ENCODE assay signal across 31 mouse cellular contexts in genomic region chr12:116628992-116629391, GRCm38 (mm10).
"Had no signal": no experiment of that assay in that cellular context is flagged by ENCODE, and none has a peak within 500 bp of the region (broad histone marks: within the 10 kb centered on the region; RNA-seq: fewer than 3 reads in every experiment).

No protein-coding gene starts in this region.

- DNase-seq: left cerebral cortex, postnatal 4 days; liver; liver, embryonic 13.5 days; liver, postnatal 0 days; lung, adult 18-20 months; lung, adult 2 months; lung, embryonic 14.5 days; lung, postnatal 10 days; lung, postnatal 14 days; lung, postnatal 36 days; lung, postnatal 4 days; midbrain, embryonic 14.5 days had no signal

- ATAC-seq: liver, embryonic 12.5 days; liver, postnatal 0 days; midbrain, embryonic 13.5 days; midbrain, embryonic 15.5 days; midbrain, embryonic 16.5 days had no signal

- H3K4me1 ChIP-seq: limb, embryonic 10.5 days; limb, embryonic 12.5 days; limb, embryonic 13.5 days; limb, embryonic 15.5 days; liver, embryonic 12.5 days; liver, embryonic 13.5 days; liver, embryonic 15.5 days; lung, embryonic 15.5 days; midbrain, embryonic 10.5 days; midbrain, embryonic 12.5 days; midbrain, embryonic 13.5 days; neural tube, embryonic 12.5 days had no signal

- H3K4me2 ChIP-seq: limb, embryonic 12.5 days; limb, embryonic 13.5 days; limb, embryonic 15.5 days; liver, embryonic 11.5 days; liver, embryonic 12.5 days; liver, embryonic 13.5 days; liver, embryonic 15.5 days; lung, embryonic 14.5 days; lung, embryonic 15.5 days; midbrain, embryonic 11.5 days; midbrain, embryonic 12.5 days; midbrain, embryonic 13.5 days; midbrain, embryonic 15.5 days; neural tube, embryonic 12.5 days had no signal

- H3K9ac ChIP-seq: limb, embryonic 12.5 days; limb, embryonic 13.5 days; limb, embryonic 15.5 days; liver, embryonic 12.5 days; liver, embryonic 13.5 days; liver, embryonic 14.5 days; liver, embryonic 15.5 days; liver, postnatal 0 days; lung, embryonic 14.5 days; lung, embryonic 15.5 days; midbrain, embryonic 12.5 days; midbrain, embryonic 13.5 days; midbrain, embryonic 15.5 days; neural tube, embryonic 12.5 days had no signal

- H3K27me3 ChIP-seq: limb, embryonic 12.5 days; limb, embryonic 13.5 days; liver, embryonic 12.5 days; liver, embryonic 13.5 days; liver, embryonic 15.5 days; lung, embryonic 15.5 days; midbrain, embryonic 12.5 days; midbrain, embryonic 15.5 days; neural tube, embryonic 12.5 days had no signal

- H3K36me3 ChIP-seq: limb, embryonic 10.5 days; limb, embryonic 12.5 days; limb, embryonic 13.5 days; limb, embryonic 15.5 days; liver, embryonic 12.5 days; liver, embryonic 13.5 days; liver, embryonic 15.5 days; lung, embryonic 15.5 days; midbrain, embryonic 10.5 days; midbrain, embryonic 12.5 days; midbrain, embryonic 13.5 days; midbrain, embryonic 15.5 days; neural tube, embryonic 12.5 days had no signal

- H3K9me3 ChIP-seq: limb, embryonic 10.5 days; limb, embryonic 12.5 days; limb, embryonic 13.5 days; limb, embryonic 15.5 days; liver, embryonic 12.5 days; liver, embryonic 13.5 days; liver, embryonic 15.5 days; lung, embryonic 15.5 days; megakaryocyte, embryonic 14.5 days; midbrain, embryonic 10.5 days; midbrain, embryonic 12.5 days; midbrain, embryonic 13.5 days; midbrain, embryonic 15.5 days; neural tube, embryonic 12.5 days had no signal

- H3K27ac ChIP-seq: limb, embryonic 10.5 days; limb, embryonic 12.5 days; limb, embryonic 13.5 days; limb, embryonic 15.5 days; liver, embryonic 12.5 days; liver, embryonic 13.5 days; liver, embryonic 14.5 days; liver, embryonic 15.5 days; lung, embryonic 15.5 days; macrophage; midbrain, embryonic 10.5 days; midbrain, embryonic 12.5 days; midbrain, embryonic 13.5 days; midbrain, embryonic 15.5 days; neural tube, embryonic 12.5 days had no signal

- H3K4me3 ChIP-seq: limb, embryonic 10.5 days; limb, embryonic 12.5 days; limb, embryonic 13.5 days; limb, embryonic 15.5 days; liver, embryonic 12.5 days; liver, embryonic 13.5 days; liver, embryonic 15.5 days; lung, embryonic 15.5 days; megakaryocyte, embryonic 14.5 days; midbrain, embryonic 10.5 days; midbrain, embryonic 12.5 days; midbrain, embryonic 13.5 days; midbrain, embryonic 15.5 days; myocyte; neural tube, embryonic 12.5 days had no signal
